Mouse (Mus musculus): ENCODE results near the gene Lrp3. TPM values are rescaled to one million over a fixed set of nuclear protein-coding genes. Genes with fewer than 3 reads are reported as not detected.

The Lrp3 gene
- polyA plus RNA-seq, 1 experiment, result not detected

- no peak for TF ChIP-seq GATA1 (IDR thresholded peaks at IDR 0.05; ENCODE audit: borderline replicate concordance, low read length)
- TF ChIP-seq FLI1 (IDR thresholded peaks at IDR 0.05; ENCODE audit: low read length), result no peak
- H3K9me3 ChIP-seq, result no peaks in the 10 kb centered on the region
- no peaks in the 10 kb centered on the region for H3K36me3 ChIP-seq (replicated peaks; ENCODE audit: low read length)
- peaks cover 92% of the 10 kb centered on the region for H3K27me3 ChIP-seq (replicated peaks)
- H3K4me3 ChIP-seq (replicated peaks), result no peak overlapping the region
- peaks cover 16% of the 10 kb centered on the region for H3K4me1 ChIP-seq
Observed at GRCm38 (mm10) chr7:35169341-35169740, 46.0 kb downstream of the Lrp3 start.

DNA sequence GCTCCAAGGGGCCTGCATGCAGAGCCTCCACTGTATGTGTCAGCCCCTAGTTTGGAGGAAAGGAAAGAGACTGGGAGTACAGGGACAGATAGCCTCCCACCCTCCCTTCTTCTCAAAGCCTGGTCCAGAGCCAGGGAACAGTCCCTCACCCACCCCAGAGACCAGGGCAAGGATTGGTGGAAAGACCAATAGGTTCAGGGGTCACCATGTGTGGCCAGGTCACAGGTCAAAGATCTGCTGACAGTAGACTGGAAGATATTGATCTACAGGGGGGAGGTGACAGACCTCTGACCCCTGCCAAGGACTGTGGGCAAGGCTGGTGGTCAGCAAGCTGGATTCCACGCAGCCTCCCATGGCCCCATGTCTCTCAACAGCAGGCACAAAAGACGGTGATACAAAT, 47.4 kb downstream of the Lrp3 start:
- Histone ChIP-seq H3K4me3 (replicated peaks) (no peak overlapping the region), H3K9me3 (peaks cover 3% of the 10 kb centered on the region; the same call in 1 of the 2 replicates), H3K27me3 (replicated peaks) (peaks cover 92% of the 10 kb centered on the region), H3K36me3 (replicated peaks; ENCODE audit: low read length) (no peaks in the 10 kb centered on the region), H3K4me1 (peaks cover 23% of the 10 kb centered on the region)
- no peak for TF ChIP-seq FLI1 (IDR thresholded peaks at IDR 0.05; ENCODE audit: low read length)
- no peak for TF ChIP-seq GATA1 (IDR thresholded peaks at IDR 0.05; ENCODE audit: borderline replicate concordance, low read length)

DNA sequence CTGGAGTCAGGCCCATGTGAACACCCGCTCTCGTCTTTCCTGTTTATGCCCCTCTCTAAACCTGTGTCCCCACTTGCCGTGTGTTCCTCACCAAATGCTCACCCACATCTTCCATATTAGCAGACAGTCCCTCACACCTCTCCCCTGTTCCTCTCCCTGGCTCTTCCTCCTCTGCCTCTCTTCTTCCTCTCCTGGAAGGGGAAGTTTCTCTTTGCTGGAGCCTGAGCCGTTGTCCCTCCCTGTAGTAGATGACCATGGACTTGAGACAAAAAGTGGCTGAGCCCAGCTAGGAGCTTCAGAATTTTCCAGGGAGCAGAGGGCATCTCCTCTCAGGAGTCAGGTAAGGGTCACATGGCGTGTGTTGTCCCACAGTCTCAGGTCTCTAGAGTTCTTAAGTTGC, 48.3 kb downstream of the Lrp3 start:
- H3K4me1 ChIP-seq, result peaks cover 19% of the 10 kb centered on the region
- no peak overlapping the region for H3K4me3 ChIP-seq (replicated peaks)
- TF ChIP-seq FLI1 (IDR thresholded peaks at IDR 0.05; ENCODE audit: low read length) (no peak), GATA1 (IDR thresholded peaks at IDR 0.05; ENCODE audit: borderline replicate concordance, low read length) (no peak)
- peaks cover 7% of the 10 kb centered on the region; the same call in 1 of the 2 replicates for H3K9me3 ChIP-seq
- peaks cover 93% of the 10 kb centered on the region for H3K27me3 ChIP-seq (replicated peaks)
- H3K36me3 ChIP-seq (replicated peaks; ENCODE audit: low read length), result no peaks in the 10 kb centered on the region

GRCm38 (mm10) chr7:35164131-35164530, 51.2 kb downstream of the Lrp3 start:
- TF ChIP-seq GATA1 (IDR thresholded peaks at IDR 0.05; ENCODE audit: borderline replicate concordance, low read length) (no peak), FLI1 (IDR thresholded peaks at IDR 0.05; ENCODE audit: low read length) (no peak)
- Histone ChIP-seq H3K4me1 (peaks cover 9% of the 10 kb centered on the region), H3K36me3 (replicated peaks; ENCODE audit: low read length) (no peaks in the 10 kb centered on the region), H3K4me3 (replicated peaks) (no peak overlapping the region), H3K27me3 (replicated peaks) (peaks cover 81% of the 10 kb centered on the region), H3K9me3 (peaks cover 21% of the 10 kb centered on the region)

DNA sequence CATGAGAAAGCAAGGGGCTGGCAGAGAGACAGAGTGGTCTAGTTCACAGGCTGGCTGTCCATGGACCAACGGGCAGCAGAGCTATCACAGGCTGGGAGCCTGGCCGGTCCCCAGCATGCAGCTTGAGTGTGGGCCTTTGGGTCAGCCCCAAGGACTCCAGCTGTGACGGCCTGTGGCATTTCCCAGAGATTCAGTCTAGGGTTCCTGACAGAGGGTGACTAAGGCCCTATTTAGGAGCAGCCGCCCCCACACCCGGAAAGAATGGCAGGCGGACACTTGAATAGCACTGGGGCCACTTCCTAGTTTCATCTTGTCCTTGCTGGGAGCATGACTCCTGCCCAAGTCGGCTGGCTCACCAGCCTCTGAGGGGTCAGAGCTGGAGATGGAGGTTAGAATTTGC, 51.7 kb downstream of the Lrp3 start:
- peaks cover 21% of the 10 kb centered on the region for H3K9me3 ChIP-seq
- H3K36me3 ChIP-seq (replicated peaks; ENCODE audit: low read length), result no peaks in the 10 kb centered on the region
- TF ChIP-seq FLI1 (IDR thresholded peaks at IDR 0.05; ENCODE audit: low read length) (no peak), GATA1 (IDR thresholded peaks at IDR 0.05; ENCODE audit: borderline replicate concordance, low read length) (no peak)
- H3K4me1 ChIP-seq, result peaks cover 7% of the 10 kb centered on the region
- H3K27me3 ChIP-seq (replicated peaks), result peaks cover 76% of the 10 kb centered on the region
- no peak overlapping the region for H3K4me3 ChIP-seq (replicated peaks)

- H3K4me1 ChIP-seq, result peaks cover 11% of the 10 kb centered on the region
- H3K36me3 ChIP-seq (replicated peaks; ENCODE audit: low read length), result no peaks in the 10 kb centered on the region
- no peak for TF ChIP-seq FLI1 (IDR thresholded peaks at IDR 0.05; ENCODE audit: low read length)
- no peak for TF ChIP-seq GATA1 (IDR thresholded peaks at IDR 0.05; ENCODE audit: borderline replicate concordance, low read length)
- H3K4me3 ChIP-seq (replicated peaks), result no peak overlapping the region
- peaks cover 21% of the 10 kb centered on the region for H3K9me3 ChIP-seq
- peaks cover 72% of the 10 kb centered on the region for H3K27me3 ChIP-seq (replicated peaks)
Observed at GRCm38 (mm10) chr7:35162443-35162842, 52.9 kb downstream of the Lrp3 start.

DNA sequence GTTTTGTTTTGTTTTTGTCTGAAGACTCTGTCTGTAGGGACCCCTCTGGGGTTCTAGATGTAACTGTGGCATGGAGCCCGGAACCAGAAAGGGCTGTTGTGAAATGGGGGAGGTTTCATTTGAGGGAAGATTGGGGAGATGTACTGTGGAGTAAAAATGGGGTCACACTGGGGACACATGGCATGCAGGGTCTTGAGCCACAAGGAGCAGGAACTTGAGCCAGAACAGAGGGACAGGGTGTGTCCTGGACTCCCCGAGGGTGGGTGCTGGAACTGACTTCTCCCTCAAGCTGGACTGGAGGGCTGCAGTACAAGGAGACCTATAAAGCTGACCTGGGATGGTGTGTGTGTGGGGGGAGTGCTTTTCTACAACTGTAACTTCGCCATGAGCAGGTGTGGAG, 57.8 kb downstream of the Lrp3 start:
- Histone ChIP-seq H3K27me3 (replicated peaks) (peaks cover 70% of the 10 kb centered on the region), H3K4me3 (replicated peaks) (no peak overlapping the region), H3K4me1 (peaks cover 38% of the 10 kb centered on the region), H3K9me3 (peaks cover 14% of the 10 kb centered on the region), H3K36me3 (replicated peaks; ENCODE audit: low read length) (no peaks in the 10 kb centered on the region)
- no peak for TF ChIP-seq FLI1 (IDR thresholded peaks at IDR 0.05; ENCODE audit: low read length)
- no peak for TF ChIP-seq GATA1 (IDR thresholded peaks at IDR 0.05; ENCODE audit: borderline replicate concordance, low read length)

GRCm38 (mm10) chr7:35156561-35157477, 58.5 kb downstream of the Lrp3 start:
- Histone ChIP-seq H3K4me1 (peaks cover 38% of the 10 kb centered on the region), H3K27me3 (replicated peaks) (peaks cover 70% of the 10 kb centered on the region), H3K36me3 (replicated peaks; ENCODE audit: low read length) (no peaks in the 10 kb centered on the region), H3K4me3 (replicated peaks) (peak overlapping the region; percentile 82), H3K9me3 (peaks cover 13% of the 10 kb centered on the region)
- TF ChIP-seq FLI1 (IDR thresholded peaks at IDR 0.05; ENCODE audit: low read length), result no peak
- TF ChIP-seq GATA1 (IDR thresholded peaks at IDR 0.05; ENCODE audit: borderline replicate concordance, low read length), result no peak

GRCm38 (mm10) chr7:35154449-35154848, 60.8 kb downstream of the Lrp3 start:
- H3K4me3 ChIP-seq (replicated peaks), result peak overlapping the region; percentile 52
- H3K4me1 ChIP-seq, result peaks cover 48% of the 10 kb centered on the region
- no peaks in the 10 kb centered on the region for H3K36me3 ChIP-seq (replicated peaks; ENCODE audit: low read length)
- TF ChIP-seq GATA1 (IDR thresholded peaks at IDR 0.05; ENCODE audit: borderline replicate concordance, low read length) (no peak), FLI1 (IDR thresholded peaks at IDR 0.05; ENCODE audit: low read length) (no peak)
- peaks cover 2% of the 10 kb centered on the region for H3K9me3 ChIP-seq
- peaks cover 81% of the 10 kb centered on the region for H3K27me3 ChIP-seq (replicated peaks)

- TF ChIP-seq FLI1 (IDR thresholded peaks at IDR 0.05; ENCODE audit: low read length) (no peak), GATA1 (IDR thresholded peaks at IDR 0.05; ENCODE audit: borderline replicate concordance, low read length) (no peak)
- Histone ChIP-seq H3K9me3 (no peaks in the 10 kb centered on the region), H3K27me3 (replicated peaks) (peaks cover 89% of the 10 kb centered on the region), H3K4me3 (replicated peaks) (peak overlapping the region; percentile 40), H3K36me3 (replicated peaks; ENCODE audit: low read length) (no peaks in the 10 kb centered on the region), H3K4me1 (peaks cover 29% of the 10 kb centered on the region)
Observed at GRCm38 (mm10) chr7:35150860-35151259, 64.4 kb downstream of the Lrp3 start.

Other genes starting within 250 kb of the Lrp3 start
- 1.7 and 12.8 TPM in 2 replicates for gene Cebpg, start 158.9 kb downstream of the Lrp3 start, polyA plus RNA-seq (2012; ENCODE audit: insufficient read depth, low replicate concordance)
- 43.6 and 55.1 TPM in 2 replicates for gene Cebpa, start 96.2 kb downstream of the Lrp3 start, polyA plus RNA-seq (2012; ENCODE audit: insufficient read depth, low replicate concordance)
- gene Slc7a10, start 29.1 kb downstream of the Lrp3 start, polyA plus RNA-seq (2012; ENCODE audit: insufficient read depth, low replicate concordance), result not detected in 2 replicates
- gene Gpatch1, start 102.9 kb upstream of the Lrp3 start, polyA plus RNA-seq (2012; ENCODE audit: insufficient read depth, low replicate concordance), result 4.0 and 8.6 TPM in 2 replicates
- gene Rhpn2, start 118.7 kb upstream of the Lrp3 start, polyA plus RNA-seq (2012; ENCODE audit: insufficient read depth, low replicate concordance), result not detected in 2 replicates
- 1.5 and 11.0 TPM in 2 replicates for gene Faap24, start 181.3 kb upstream of the Lrp3 start, polyA plus RNA-seq (2012; ENCODE audit: insufficient read depth, low replicate concordance)
- gene Cep89, start 181.5 kb upstream of the Lrp3 start, polyA plus RNA-seq (2012; ENCODE audit: insufficient read depth, low replicate concordance), result 3.8 and 7.6 TPM in 2 replicates
- gene Slc7a9, start 233.3 kb upstream of the Lrp3 start, polyA plus RNA-seq (2012; ENCODE audit: insufficient read depth, low replicate concordance), result not detected in 2 replicates

All from megakaryocyte, embryonic 14.5 days (primary cell).